Mouse (Mus musculus) hindbrain, embryonic 16.5 days (tissue): ENCODE measurements around the gene Rhox7b. TPM values are rescaled to one million over a fixed set of nuclear protein-coding genes. Genes with fewer than 3 reads are reported as not detected.
"Not testable (repeated sequence)": the region's sequence is repeated elsewhere in the genome, so short reads cannot be mapped to it uniquely, and the experiment has no call there.

Source experiments
- ATAC-seq: fragments of 200-750 bp; cut with Nextera tagmentation; 2 replicates; pipeline ENCODE4 v1.8.0; 2017; ENCODE audit warnings: moderate TSS enrichment, moderate library complexity
- H3K27ac ChIP-seq: fragments of 300-500 bp; sonication (generic); 2 replicates; pipeline ENCODE4 v1.5.1; 2014; ENCODE audit warnings: low read depth, mild to moderate bottlenecking, control low read depth, low read length, moderate library complexity
- H3K27me3 ChIP-seq: fragments of 300-500 bp; sonication (generic); replicated peaks from 2 replicates; pipeline ENCODE4 v1.6.1; 2014; ENCODE audit warnings: low read length; ENCODE audit not compliant: control insufficient read depth, insufficient read depth
- H3K36me3 ChIP-seq: fragments of 300-500 bp; sonication (generic); 2 replicates; pipeline ENCODE4 v1.6.1; 2014; ENCODE audit warnings: mild to moderate bottlenecking, low read length, moderate library complexity, mixed read lengths; ENCODE audit not compliant: control insufficient read depth, insufficient read depth
- H3K4me1 ChIP-seq: fragments of 300-500 bp; sonication (generic); 2 replicates; pipeline ENCODE4 v1.6.1; 2014; ENCODE audit warnings: low read depth, low read length; ENCODE audit not compliant: control insufficient read depth, insufficient read depth
- H3K4me2 ChIP-seq: fragments of 300-500 bp; sonication (generic); 2 replicates; pipeline ENCODE4 v1.6.1; 2014; ENCODE audit warnings: mild to moderate bottlenecking, low read length, control low read depth, moderate library complexity
- H3K4me3 ChIP-seq: fragments of 300-500 bp; sonication (generic); 2 replicates; pipeline ENCODE4 v1.5.1; 2014; ENCODE audit warnings: mild to moderate bottlenecking, low read length, control low read depth, moderate library complexity
- H3K9ac ChIP-seq: fragments of 300-500 bp; sonication (generic); 2 replicates; pipeline ENCODE4 v1.6.1; 2014; ENCODE audit warnings: low read depth, mild to moderate bottlenecking, control low read depth, low read length, moderate library complexity
- H3K9me3 ChIP-seq: fragments of 300-500 bp; sonication (generic); 2 replicates; pipeline ENCODE4 v1.6.1; 2014; ENCODE audit warnings: mild to moderate bottlenecking, low read length, moderate library complexity; ENCODE audit not compliant: control insufficient read depth
- WGBS: fragments of 180-500 bp; shearing (Covaris S2); extraction: QIAGEN DNeasy Blood & Tissue Kit; methylation state at CpG from one replicate; pipeline ENCODE4 v1.1.7; 2014; 5-methylcytosine and 5-hydroxymethylcytosine counted together
- polyA plus RNA-seq: library from polyadenylated mRNA; unstranded; fragments of >200 nt; fragmentation: Nextera tagmentation; extraction: Ambion mirVana; gene quantifications from 2 replicates; pipeline ENCODE4 v1.2.1, GENCODE M21; 2015

Gene Rhox7b
- not detected in 2 replicates for polyA plus RNA-seq

DNA sequence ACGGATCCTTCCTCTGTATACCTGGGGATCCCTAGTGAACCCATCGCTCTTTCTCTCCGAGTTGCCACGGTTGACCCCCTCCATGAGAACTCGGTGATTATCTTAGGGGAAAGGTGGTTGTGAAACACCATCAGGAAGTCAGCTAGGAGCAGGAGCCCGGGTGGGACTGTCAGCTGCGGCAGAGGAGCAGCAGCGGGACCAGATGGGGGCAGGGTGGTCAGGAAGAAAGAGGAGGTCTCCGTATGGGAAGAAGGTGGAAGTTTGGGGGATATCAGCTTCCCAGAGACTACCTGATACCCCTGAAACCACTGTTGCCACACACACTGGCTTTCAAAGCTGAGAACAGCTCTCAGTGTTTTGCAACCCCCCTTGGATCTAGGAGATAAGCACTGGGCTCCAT lies at the start of gene Rhox7b:
TSS of gene Rhox7b (minus strand) at position 101 of the 400 bp plus-strand sequence.
- H3K36me3 ChIP-seq, H3K27ac ChIP-seq, ATAC-seq, H3K4me3 ChIP-seq, H3K4me2 ChIP-seq, H3K9ac ChIP-seq, H3K27me3 ChIP-seq, H3K9me3 ChIP-seq, H3K4me1 ChIP-seq: not testable (repeated sequence)
- 76% methylated on average over 9 of the region's 9 CpGs for WGBS

DNA sequence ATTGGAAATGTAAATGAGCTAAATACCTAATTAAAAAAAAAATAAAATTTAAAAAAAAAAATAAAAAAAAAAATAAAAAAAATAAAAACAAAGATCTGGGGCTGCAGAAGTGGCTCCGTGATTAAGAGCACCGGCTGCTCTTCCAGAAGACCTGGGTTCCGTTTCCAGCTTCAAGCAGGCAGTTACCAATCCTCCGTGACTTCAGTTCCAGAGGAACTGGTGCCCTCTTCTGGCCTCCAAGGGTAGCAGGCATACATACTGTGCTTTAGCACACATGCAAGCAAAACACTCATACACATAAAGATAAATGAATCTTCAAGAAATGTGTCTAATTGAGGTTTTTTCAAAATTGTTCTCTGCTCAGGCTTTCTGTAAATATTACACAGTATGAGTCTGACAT lies 19.3 kb upstream of the Rhox7b start:
- no peak overlapping the region for H3K27ac ChIP-seq
- no peaks in the 10 kb centered on the region for H3K36me3 ChIP-seq
- H3K27me3 ChIP-seq = no peaks in the 10 kb centered on the region
- ATAC-seq = no peak
- H3K4me2 ChIP-seq = no peak overlapping the region
- H3K4me3 ChIP-seq = no peak overlapping the region
- no peaks in the 10 kb centered on the region for H3K9me3 ChIP-seq
- no peak overlapping the region for H3K9ac ChIP-seq
- 74% methylated on average over 4 of the region's 4 CpGs for WGBS
- H3K4me1 ChIP-seq = no peaks in the 10 kb centered on the region

DNA sequence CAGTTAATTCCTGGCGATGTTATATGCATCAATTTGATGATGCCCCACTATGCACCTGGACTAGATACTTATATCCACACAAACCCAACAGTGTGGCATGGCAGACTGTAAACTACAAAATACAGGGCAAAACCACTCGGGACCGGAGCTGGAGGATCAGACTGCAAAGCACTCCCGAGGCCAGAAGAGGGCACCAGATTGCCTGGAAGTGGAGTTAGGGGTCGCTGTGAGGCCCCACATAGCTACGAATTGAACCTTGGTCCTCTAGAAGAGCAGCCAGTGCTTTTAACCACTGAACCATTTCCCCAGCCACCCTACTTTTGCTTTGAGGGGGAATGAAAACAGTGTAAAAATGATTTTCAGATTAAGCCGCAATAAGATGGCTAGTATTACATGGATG lies 11.5 kb upstream of the Rhox7b start:
- no peak overlapping the region for H3K4me3 ChIP-seq
- H3K9ac ChIP-seq = no peak overlapping the region
- 57% methylated on average over 7 of the region's 7 CpGs for WGBS
- ATAC-seq = no peak
- no peaks in the 10 kb centered on the region for H3K27me3 ChIP-seq
- no peaks in the 10 kb centered on the region for H3K4me1 ChIP-seq
- H3K27ac ChIP-seq = no peak overlapping the region
- H3K36me3 ChIP-seq = no peaks in the 10 kb centered on the region
- H3K9me3 ChIP-seq = no peaks in the 10 kb centered on the region
- no peak overlapping the region for H3K4me2 ChIP-seq

DNA sequence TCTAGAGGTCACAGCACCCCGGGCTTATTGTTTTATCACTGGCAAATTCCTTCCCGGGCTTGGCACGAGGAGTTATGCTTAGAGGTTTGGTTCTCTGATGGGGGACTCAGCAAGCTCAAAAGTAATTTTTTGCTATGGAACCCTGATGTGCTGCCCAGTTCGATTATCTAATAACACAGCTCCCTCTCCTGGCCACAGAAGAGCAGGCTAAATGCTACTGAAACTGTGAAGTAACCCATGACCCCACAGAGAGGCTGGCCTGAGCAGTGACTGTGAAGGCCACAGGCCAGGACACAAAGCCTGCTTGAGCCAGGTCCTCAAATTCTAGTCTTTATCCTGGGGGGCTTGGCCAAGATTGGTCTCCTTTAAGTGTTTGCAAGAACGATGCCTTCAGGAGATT lies 6.7 kb upstream of the Rhox7b start:
- Histone ChIP-seq H3K4me1 (no peaks in the 10 kb centered on the region), H3K9me3 (no peaks in the 10 kb centered on the region), H3K27ac (no peak overlapping the region), H3K9ac (no peak overlapping the region), H3K4me3 (no peak overlapping the region), H3K27me3 (no peaks in the 10 kb centered on the region), H3K36me3 (no peaks in the 10 kb centered on the region), H3K4me2 (no peak overlapping the region)
- 75% methylated on average over 5 of the region's 5 CpGs for WGBS
- ATAC-seq = no peak

DNA sequence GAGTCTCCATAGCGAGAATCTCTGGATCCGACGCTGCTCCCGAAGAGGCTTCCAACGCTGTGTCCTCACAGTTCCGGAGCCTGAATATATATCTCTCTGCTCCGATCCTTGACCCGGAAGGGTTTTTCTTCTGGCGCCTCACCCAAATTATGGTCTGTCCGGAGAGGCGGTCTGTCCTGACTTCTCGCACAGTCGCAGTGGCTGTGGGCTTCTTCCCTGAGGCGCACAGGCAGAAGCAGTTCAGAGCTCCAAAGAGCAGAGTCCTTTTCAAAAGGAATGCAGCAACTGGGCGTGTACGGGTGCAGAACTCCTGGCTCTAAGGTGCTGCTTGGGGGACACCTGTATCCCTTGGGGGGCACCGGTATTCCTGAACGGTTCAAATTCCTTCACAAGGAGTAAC lies 4.6 kb upstream of the Rhox7b start, which contains the start of gene Rhox9:
TSS of gene Rhox9 (minus strand) at position 101 of the 400 bp plus-strand sequence.
- not testable (repeated sequence) for H3K36me3 ChIP-seq, H3K9me3 ChIP-seq, H3K4me1 ChIP-seq, ATAC-seq, H3K27ac ChIP-seq, H3K9ac ChIP-seq, H3K4me2 ChIP-seq, H3K4me3 ChIP-seq, H3K27me3 ChIP-seq
- 94% methylated on average over 8 of the region's 18 CpGs for WGBS

DNA sequence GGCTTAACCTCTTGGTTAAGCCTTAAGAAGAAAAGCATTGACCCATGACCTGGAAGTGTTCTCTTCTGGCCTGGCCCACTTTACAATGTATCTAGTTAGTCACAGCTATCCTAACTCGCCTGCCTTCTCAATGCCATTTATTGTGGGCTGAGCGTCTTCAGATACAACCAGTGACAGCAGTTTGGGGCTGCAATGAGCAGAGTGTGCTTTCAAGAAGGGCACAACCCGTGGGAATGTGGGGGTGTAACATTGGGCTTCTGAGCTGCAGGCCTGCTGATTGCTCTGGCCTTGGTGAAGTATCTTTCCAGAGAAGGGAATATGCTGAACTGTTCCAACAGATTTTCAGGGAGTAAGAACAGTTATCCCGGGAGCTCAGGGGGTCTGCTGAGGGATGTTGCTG lies 18.2 kb downstream of the Rhox7b start, which contains the start of gene Rhox8:
TSS of gene Rhox8 (minus strand) at position 101 of the 400 bp plus-strand sequence.
- Histone ChIP-seq H3K4me2 (no peak within 1 kb of the TSS), H3K4me3 (no peak within 1 kb of the TSS), H3K9ac (no peak within 1 kb of the TSS), H3K36me3 (no peaks in the 10 kb centered on the region), H3K9me3 (no peaks in the 10 kb centered on the region), H3K27ac (no peak within 1 kb of the TSS), H3K27me3 (no peaks in the 10 kb centered on the region), H3K4me1 (no peaks in the 10 kb centered on the region)
- ATAC-seq = no peak
- 72% methylated on average over 4 of the region's 4 CpGs for WGBS

DNA sequence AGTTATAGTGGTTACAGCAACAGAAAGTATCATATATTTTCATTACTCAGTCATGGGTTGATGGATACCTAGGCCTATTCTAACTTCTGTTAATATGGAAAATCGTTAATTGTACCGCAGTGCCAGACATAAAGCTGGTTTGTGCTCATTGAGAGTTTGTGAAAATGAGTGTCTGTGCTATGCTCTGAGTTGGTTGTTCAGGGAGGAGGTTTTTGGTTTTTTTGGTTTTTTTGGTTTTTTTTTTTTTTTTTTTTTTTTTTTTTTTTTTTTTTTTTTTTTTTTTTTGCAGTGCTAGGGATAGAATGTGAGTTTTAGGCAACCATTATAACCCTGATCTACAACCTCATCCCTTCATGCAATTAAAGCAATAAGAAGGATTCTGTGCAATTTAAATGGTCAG lies 25.4 kb downstream of the Rhox7b start:
- H3K36me3 ChIP-seq = no peaks in the 10 kb centered on the region
- no peaks in the 10 kb centered on the region for H3K9me3 ChIP-seq
- H3K9ac ChIP-seq = no peak overlapping the region
- H3K4me1 ChIP-seq = no peaks in the 10 kb centered on the region
- no peaks in the 10 kb centered on the region for H3K27me3 ChIP-seq
- H3K4me2 ChIP-seq = no peak overlapping the region
- ATAC-seq = no peak
- 94% methylated on average over 2 of the region's 2 CpGs for WGBS
- H3K27ac ChIP-seq = no peak overlapping the region
- no peak overlapping the region for H3K4me3 ChIP-seq

Other genes with a start within 250 kb of the Rhox7b start
- gene Rhox4g, start 245.9 kb downstream of the Rhox7b start, polyA plus RNA-seq = not detected in 2 replicates
- gene Rhox3h, start 228.5 kb downstream of the Rhox7b start, polyA plus RNA-seq = not detected in 2 replicates
- gene Rhox2h, start 224.0 kb downstream of the Rhox7b start, polyA plus RNA-seq = not detected in 2 replicates
- 0.70 TPM in 1 of 2 replicates, not detected in the other for gene Rhox5, start 92.4 kb downstream of the Rhox7b start, polyA plus RNA-seq
- gene Rhox6, start 70.3 kb downstream of the Rhox7b start, polyA plus RNA-seq = not detected in 2 replicates
- not detected in 2 replicates for gene Rhox7a, start 65.5 kb downstream of the Rhox7b start, polyA plus RNA-seq
- not detected in 2 replicates for gene Rhox8, start 18.3 kb downstream of the Rhox7b start, polyA plus RNA-seq
- not detected in 2 replicates for gene Rhox9, start 4.5 kb upstream of the Rhox7b start, polyA plus RNA-seq
- gene Btg1-ps1, start 121.6 kb upstream of the Rhox7b start, polyA plus RNA-seq = not detected in 2 replicates
- gene Btg1-ps2, start 145.9 kb upstream of the Rhox7b start, polyA plus RNA-seq = not detected in 2 replicates
- gene Rhox10, start 169.2 kb upstream of the Rhox7b start, polyA plus RNA-seq = not detected in 2 replicates
- gene Rhox11, start 187.9 kb upstream of the Rhox7b start, polyA plus RNA-seq = not detected in 2 replicates
- not detected in 2 replicates for gene Rhox12, start 213.7 kb upstream of the Rhox7b start, polyA plus RNA-seq
- not detected in 2 replicates for gene Rhox13, start 224.0 kb upstream of the Rhox7b start, polyA plus RNA-seq